Mouse (Mus musculus) midbrain, embryonic 14.5 days (tissue): ENCODE measurements around the gene Ptprm. TPM values are rescaled to one million over a fixed set of nuclear protein-coding genes. Genes with fewer than 3 reads are reported as not detected.

Experiments
- ATAC-seq: fragments of 200-750 bp; cut with Nextera tagmentation; 2 replicates; pipeline ENCODE4 v1.8.0; 2017; ENCODE audit warnings: moderate number of reproducible peaks, moderate library complexity; ENCODE audit not compliant: low FRiP score, low TSS enrichment
- DNase-seq: peaks from one replicate; pipeline ENCODE4 v3.0.0-alpha.2; 2015
- H3K27ac ChIP-seq: fragments of 300-500 bp; sonication (generic); replicated peaks from 2 replicates; pipeline ENCODE4 v1.5.1; 2014; ENCODE audit warnings: mild to moderate bottlenecking, low read depth, low read length, moderate library complexity
- H3K27me3 ChIP-seq: fragments of 300-500 bp; sonication (generic); 2 replicates; pipeline ENCODE4 v1.6.1; 2014; ENCODE audit warnings: low read length, control low read depth, mixed read lengths; ENCODE audit not compliant: control insufficient read depth, insufficient read depth
- H3K36me3 ChIP-seq: fragments of 300-500 bp; sonication (generic); 2 replicates; pipeline ENCODE4 v1.6.1; 2014; ENCODE audit warnings: low read length, control low read depth; ENCODE audit not compliant: control insufficient read depth, insufficient read depth
- H3K4me1 ChIP-seq: fragments of 300-500 bp; sonication (generic); 2 replicates; pipeline ENCODE4 v1.6.1; 2014; ENCODE audit warnings: mild to moderate bottlenecking, antibody characterized with exemption, low read length, control low read depth; ENCODE audit not compliant: control insufficient read depth, insufficient read depth
- H3K4me2 ChIP-seq: fragments of 300-500 bp; sonication (generic); 2 replicates; pipeline ENCODE4 v1.6.1; 2014; ENCODE audit warnings: mild to moderate bottlenecking, low read length, moderate library complexity
- H3K4me3 ChIP-seq: fragments of 300-500 bp; sonication (generic); replicated peaks from 2 replicates; pipeline ENCODE4 v1.5.1; 2014; ENCODE audit warnings: low read depth, low read length
- H3K9ac ChIP-seq: fragments of 300-500 bp; sonication (generic); replicated peaks from 2 replicates; pipeline ENCODE4 v1.6.1; 2014; ENCODE audit warnings: mild to moderate bottlenecking, low read length, moderate library complexity
- H3K9me3 ChIP-seq: fragments of 300-500 bp; sonication (generic); 2 replicates; pipeline ENCODE4 v1.6.1; 2016; ENCODE audit warnings: low read length, control low read depth, mixed read lengths; ENCODE audit not compliant: control insufficient read depth
- WGBS: fragments of 180-500 bp; shearing (Covaris S2); extraction: QIAGEN DNeasy Blood & Tissue Kit; methylation state at CpG from one replicate; pipeline ENCODE4 v1.1.7; 2014; 5-methylcytosine and 5-hydroxymethylcytosine counted together
- microRNA-seq: library from miRNA; unstranded; fragments of <30 nt; microRNA quantifications from one replicate; pipeline ENCODE4, GENCODE M21; 2016
- polyA plus RNA-seq: library from polyadenylated mRNA; unstranded; fragments of >200 nt; fragmentation: Nextera tagmentation; extraction: Ambion mirVana; gene quantifications from 2 replicates; pipeline ENCODE4 v1.2.1, GENCODE M21; 2014

Gene Ptprm
- polyA plus RNA-seq, 1 experiment from 2014 or later, result 22.8 TPM

GRCm38 (mm10) chr17:66664796-66665195 lies 689.5 kb downstream of the Ptprm start:
- DNase-seq, result no peak
- Histone ChIP-seq H3K9ac (no peak overlapping the region), H3K36me3 (no peaks in the 10 kb centered on the region), H3K4me2 (no peak overlapping the region), H3K27me3 (no peaks in the 10 kb centered on the region), H3K4me3 (no peak overlapping the region), H3K9me3 (no peaks in the 10 kb centered on the region), H3K27ac (no peak overlapping the region), H3K4me1 (no peaks in the 10 kb centered on the region)
- ATAC-seq, result no peak
- 63% methylated on average over 10 of the region's 10 CpGs for WGBS

- DNase-seq (no peak), ATAC-seq (no peak)
- 73% methylated on average over 3 of the region's 3 CpGs for WGBS
- Histone ChIP-seq H3K9me3 (no peaks in the 10 kb centered on the region), H3K36me3 (no peaks in the 10 kb centered on the region), H3K9ac (no peak overlapping the region), H3K27ac (no peak overlapping the region), H3K4me2 (no peak overlapping the region), H3K4me3 (no peak overlapping the region), H3K27me3 (no peaks in the 10 kb centered on the region), H3K4me1 (no peaks in the 10 kb centered on the region)
Measured at GRCm38 (mm10) chr17:66659242-66659641, 695.0 kb downstream of the Ptprm start.

GRCm38 (mm10) chr17:66637951-66638722 lies 716.1 kb downstream of the Ptprm start:
- H3K4me2 ChIP-seq, result no peak overlapping the region
- no peaks in the 10 kb centered on the region for H3K36me3 ChIP-seq
- ATAC-seq (no peak), DNase-seq (no peak)
- H3K4me1 ChIP-seq, result no peaks in the 10 kb centered on the region
- no peak overlapping the region for H3K27ac ChIP-seq
- no peaks in the 10 kb centered on the region for H3K9me3 ChIP-seq
- no peak overlapping the region for H3K4me3 ChIP-seq
- WGBS, result 90% methylated on average over 7 of the region's 7 CpGs
- H3K27me3 ChIP-seq, result no peaks in the 10 kb centered on the region
- no peak overlapping the region for H3K9ac ChIP-seq

- 47% methylated on average over 13 of the region's 13 CpGs for WGBS
- no peaks in the 10 kb centered on the region for H3K27me3 ChIP-seq
- H3K4me3 ChIP-seq, result no peak overlapping the region
- DNase-seq (peak; percentile 44), ATAC-seq (no peak; the same call in 1 of the 2 replicates)
- H3K27ac ChIP-seq, result peak overlapping the region; percentile 49
- H3K9ac ChIP-seq, result no peak overlapping the region
- peaks cover 8% of the 10 kb centered on the region; the same call in 1 of the 2 replicates for H3K4me1 ChIP-seq
- no peaks in the 10 kb centered on the region for H3K36me3 ChIP-seq
- no peaks in the 10 kb centered on the region for H3K9me3 ChIP-seq
- H3K4me2 ChIP-seq, result no peak overlapping the region
Measured at GRCm38 (mm10) chr17:66619996-66620656, 734.1 kb downstream of the Ptprm start.

- WGBS, result 66% methylated on average over 3 of the region's 3 CpGs
Measured at GRCm38 (mm10) chr17:66619255-66619826, 734.9 kb downstream of the Ptprm start.

More at GRCm38 (mm10) chr17:66619255-66619826, 734.9 kb downstream of the Ptprm start:
- H3K4me2 ChIP-seq, result no peak overlapping the region
- no peak overlapping the region for H3K9ac ChIP-seq
- no peaks in the 10 kb centered on the region for H3K36me3 ChIP-seq
- no peak overlapping the region; the same call in 1 of the 2 replicates for H3K27ac ChIP-seq
- no peak overlapping the region for H3K4me3 ChIP-seq
- no peaks in the 10 kb centered on the region for H3K9me3 ChIP-seq
- peaks cover 8% of the 10 kb centered on the region; the same call in 1 of the 2 replicates for H3K4me1 ChIP-seq
- ATAC-seq (peak; percentile 40; the same call in 1 of the 2 replicates), DNase-seq (peak; percentile 26)
- no peaks in the 10 kb centered on the region for H3K27me3 ChIP-seq

Small RNAs within 50 kb of the gene (microRNA-seq; reads per million reads assigned to microRNA genes)
- not detected for gene Mir5709
